Mouse (Mus musculus) embryonic fibroblast, embryonic 13.5 days (primary cell): ENCODE measurements around the gene U2surp.

Experiments
- CTCF ChIP-seq: IDR thresholded peaks from 2 replicates; pipeline ENCODE4 v1.5.1; 2011; ENCODE audit warnings: mild to moderate bottlenecking, control low read depth, low read length, moderate library complexity, borderline replicate concordance; ENCODE audit not compliant: insufficient read depth
- POLR2A ChIP-seq: IDR thresholded peaks from 2 replicates; pipeline ENCODE4 v1.6.1; 2011; ENCODE audit warnings: low read depth, mild to moderate bottlenecking, control low read depth, low read length, moderate library complexity

DNA sequence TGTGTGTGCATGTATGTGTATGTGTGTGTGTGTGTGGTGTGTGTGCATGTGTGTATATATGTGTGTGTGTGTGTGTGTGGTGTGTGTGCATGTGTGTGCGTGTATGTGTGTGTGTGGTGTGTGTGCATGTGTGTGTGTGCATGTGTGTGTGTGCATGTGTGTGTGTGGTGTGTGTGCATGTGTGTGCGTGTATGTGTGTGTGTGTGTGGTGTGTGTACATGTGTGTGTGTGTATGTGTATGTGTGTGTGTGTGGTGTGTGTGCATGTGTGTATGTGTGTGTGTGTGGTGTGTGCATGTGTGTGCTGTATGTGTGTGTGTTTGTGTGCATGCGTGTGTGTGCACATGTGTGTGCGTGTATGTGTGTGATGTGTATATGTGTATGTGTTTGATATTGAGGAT is 32.8 kb upstream of the U2surp start:
- TF ChIP-seq CTCF (peak; percentile 5; the same call in 1 of the 2 replicates), POLR2A (0 out of 2 replicates have a peak, but pooled peaks have one; percentile 18)
